Comparison of ENCODE assay signal across 11 mouse cellular contexts in the genomic region with DNA sequence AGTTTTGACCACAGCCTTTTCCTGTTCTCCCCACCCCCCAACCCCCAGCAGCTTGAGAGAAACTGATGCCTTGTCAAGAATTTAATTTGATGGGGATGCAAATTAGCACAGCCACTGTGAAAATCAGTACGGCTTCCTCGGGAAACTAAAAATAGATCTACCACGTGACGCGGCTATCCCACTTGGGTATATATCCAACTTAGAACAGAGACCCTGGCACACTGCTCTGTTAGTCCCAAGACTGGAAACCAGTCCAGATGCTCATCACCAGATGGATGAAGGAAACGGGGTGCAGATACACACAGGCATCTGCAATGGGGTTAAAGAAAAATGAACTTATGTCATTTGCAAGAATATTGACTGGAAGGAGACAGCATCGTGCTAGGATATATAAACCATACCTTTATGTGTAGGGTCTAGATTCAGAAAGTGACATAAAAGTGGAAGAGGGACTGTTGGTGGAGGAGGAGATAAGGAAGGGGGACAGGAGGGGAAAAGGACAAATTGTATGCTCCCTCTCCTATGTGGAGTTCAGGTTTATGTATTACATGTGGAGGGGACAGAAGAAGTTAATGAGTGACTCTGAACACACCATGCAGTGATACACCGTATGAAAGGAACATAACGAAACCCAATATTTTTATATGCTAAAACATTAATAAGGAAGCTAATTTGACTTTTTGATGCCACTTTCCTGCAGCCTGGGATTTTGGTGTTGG. TPM values are rescaled to one million over a fixed set of nuclear protein-coding genes. Genes with fewer than 3 reads are reported as not detected.
DNase-seq lines count a peak whose midpoint lies in the region; ATAC-seq and TF ChIP-seq lines count a peak whose summit lies in the region.
"Had no signal": no experiment of that assay in that cellular context is flagged by ENCODE, and none has a peak within 500 bp of the region (broad histone marks: within the 10 kb centered on the region; RNA-seq: fewer than 3 reads in every experiment).

No protein-coding gene starts in this region.

- no peak for TF ChIP-seq CTCF in brain, embryonic 14.5 days (IDR thresholded peaks at IDR 0.05; ENCODE audit: borderline replicate concordance, extremely low read depth, insufficient read depth, insufficient read length)
- no peak for TF ChIP-seq CTCF in liver, embryonic 14.5 days (IDR thresholded peaks at IDR 0.05; ENCODE audit: low read depth)

- H3K4me3 ChIP-seq in heart, embryonic 15.5 days: 0 out of 2 replicates have a peak overlapping the region, but pooled peaks have one; percentile 9
- no peak overlapping the region for H3K4me3 ChIP-seq in forebrain, embryonic 16.5 days (replicated peaks; ENCODE audit: low read length)
- H3K4me3 ChIP-seq in liver, embryonic 14.5 days (ENCODE audit: insufficient read depth in 1 of 2, low read depth in 2 of 2, low read length in 2 of 2): no peak overlapping the region
- H3K4me3 ChIP-seq: embryonic facial prominence, embryonic 13.5 days; midbrain, embryonic 13.5 days had no signal

- 45% methylated on average over 9 of the region's 9 CpGs for WGBS in heart, embryonic 15.5 days
- 48% methylated on average over 9 of the region's 9 CpGs for WGBS in forebrain, embryonic 16.5 days
- WGBS in liver, embryonic 14.5 days (ENCODE audit: insufficient replicate concordance): 54% methylated on average over 9 of the region's 9 CpGs

- no peak overlapping the region for H3K9ac ChIP-seq in heart, embryonic 15.5 days
- H3K9ac ChIP-seq in forebrain, embryonic 16.5 days (replicated peaks; ENCODE audit: low read depth, low read length): no peak overlapping the region
- no peak overlapping the region for H3K9ac ChIP-seq in liver, embryonic 14.5 days (replicated peaks)
- H3K9ac ChIP-seq: embryonic facial prominence, embryonic 13.5 days; midbrain, embryonic 13.5 days had no signal

- peak overlapping the region; percentile 47 for H3K4me2 ChIP-seq in heart, embryonic 15.5 days
- no peak overlapping the region for H3K4me2 ChIP-seq in forebrain, embryonic 16.5 days (ENCODE audit: low read length)
- H3K4me2 ChIP-seq in liver, embryonic 14.5 days (ENCODE audit: low read depth): peak overlapping the region; percentile 26; the same call in 1 of the 2 replicates
- H3K4me2 ChIP-seq: embryonic facial prominence, embryonic 13.5 days; midbrain, embryonic 13.5 days had no signal

- H3K4me1 ChIP-seq in heart, embryonic 15.5 days (replicated peaks): peaks cover 19% of the 10 kb centered on the region
- peaks cover 11% of the 10 kb centered on the region for H3K4me1 ChIP-seq in forebrain, embryonic 16.5 days (replicated peaks; ENCODE audit: control insufficient read depth, insufficient read depth, low read length)
- H3K4me1 ChIP-seq in liver, embryonic 14.5 days (replicated peaks; ENCODE audit: control insufficient read depth in 2 of 2, insufficient read depth in 2 of 2, low read length in 1 of 2): peaks cover 0 to 24% of the 10 kb centered on the region in 2 experiments; a peak in 2 of 4 replicates
- H3K4me1 ChIP-seq: midbrain, embryonic 13.5 days had no signal

- no peaks in the 10 kb centered on the region for H3K9me3 ChIP-seq in heart, embryonic 15.5 days (replicated peaks)
- no peaks in the 10 kb centered on the region for H3K9me3 ChIP-seq in forebrain, embryonic 16.5 days (ENCODE audit: control insufficient read depth, low read length)
- H3K9me3 ChIP-seq in liver, embryonic 14.5 days (ENCODE audit: control insufficient read depth, low read length): no peaks in the 10 kb centered on the region
- H3K9me3 ChIP-seq: embryonic facial prominence, embryonic 13.5 days; midbrain, embryonic 13.5 days had no signal

- peak overlapping the region; percentile 57 for H3K27ac ChIP-seq in heart, embryonic 15.5 days
- H3K27ac ChIP-seq in forebrain, embryonic 16.5 days (ENCODE audit: low read length): peak overlapping the region; percentile 27; the same call in 1 of the 2 replicates
- H3K27ac ChIP-seq in liver, embryonic 14.5 days: no peak overlapping the region
- H3K27ac ChIP-seq: embryonic facial prominence, embryonic 13.5 days; kidney, postnatal 0 days; midbrain, embryonic 13.5 days had no signal

- intact Hi-C loops in left cerebral cortex, postnatal 36 days (cut with DNase I): no loop called here

- no peak for DNase-seq in heart, adult 9 months (ENCODE audit: low spot score in 2 of 2)
- peak; percentile 78 for DNase-seq in brain, embryonic 14.5 days (ENCODE audit: low read depth)
- DNase-seq in liver, embryonic 14.5 days (ENCODE audit: low read depth in 3 of 3, low spot score in 3 of 3): no peak
- DNase-seq in testis, postnatal 14 days (ENCODE audit: low spot score): no peak
- DNase-seq in left cerebral cortex, postnatal 36 days (ENCODE audit: low spot score in 2 of 2): no peak
- DNase-seq: cerebellum, postnatal 10 days had no signal

- no peaks in the 10 kb centered on the region for H3K36me3 ChIP-seq in heart, embryonic 15.5 days
- no peaks in the 10 kb centered on the region for H3K36me3 ChIP-seq in forebrain, embryonic 16.5 days (ENCODE audit: control insufficient read depth, insufficient read depth)
- no peaks in the 10 kb centered on the region for H3K36me3 ChIP-seq in liver, embryonic 14.5 days (replicated peaks; ENCODE audit: control insufficient read depth, insufficient read depth, low read depth)
- H3K36me3 ChIP-seq: embryonic facial prominence, embryonic 13.5 days; midbrain, embryonic 13.5 days had no signal

- H3K27me3 ChIP-seq in heart, embryonic 15.5 days: no peaks in the 10 kb centered on the region
- H3K27me3 ChIP-seq in forebrain, embryonic 16.5 days (replicated peaks; ENCODE audit: control insufficient read depth, insufficient read depth, low read length): no peaks in the 10 kb centered on the region
- H3K27me3 ChIP-seq in liver, embryonic 14.5 days (ENCODE audit: control insufficient read depth, insufficient read depth, low read length): no peaks in the 10 kb centered on the region
- H3K27me3 ChIP-seq: embryonic facial prominence, embryonic 13.5 days; midbrain, embryonic 13.5 days had no signal

- no peak for ATAC-seq in heart, embryonic 15.5 days (replicated peaks; ENCODE audit: insufficient number of reproducible peaks, insufficient read depth, low FRiP score, low read depth)
- ATAC-seq in forebrain, embryonic 16.5 days: peak; percentile 59
- peak; percentile 75 for ATAC-seq in liver, embryonic 14.5 days (ENCODE audit: insufficient read depth)
- ATAC-seq: midbrain, embryonic 13.5 days had no signal

- TF ChIP-seq EP300 in liver, embryonic 14.5 days (IDR thresholded peaks at IDR 0.05; ENCODE audit: low read depth): no peak

- TF ChIP-seq POLR2A in brain, embryonic 14.5 days (IDR thresholded peaks at IDR 0.05; ENCODE audit: borderline replicate concordance, extremely low read depth, insufficient read depth, insufficient read length, poor library complexity, severe bottlenecking): no peak

RNA-seq across cellular contexts. Expression of a gene that starts 16.6 kb away (rescaled TPM):
- polyA plus RNA-seq in heart, embryonic 15.5 days (2015; fragmentation: Nextera tagmentation; extraction: Ambion mirVana): 3.7 and 4.0 TPM in 2 replicates
- polyA plus RNA-seq in brain, embryonic 14.5 days (2012; rRNA removed): 2.8 and 4.3 TPM in 2 replicates
- 1.9 and 3.5 TPM in 2 replicates for polyA plus RNA-seq in forebrain, embryonic 16.5 days (2015; fragmentation: Nextera tagmentation; extraction: Ambion mirVana)
- 3.0 and 3.4 TPM in 2 replicates for polyA plus RNA-seq in liver, embryonic 14.5 days (2012; rRNA removed)
- 3.8 and 4.1 TPM in 2 replicates for polyA plus RNA-seq in liver, embryonic 14.5 days (2014; fragmentation: Nextera tagmentation; extraction: Ambion mirVana)
- 10 to 100 TPM; 14.0 to 15.6 TPM for total RNA-seq in left cerebral cortex, postnatal 36 days (2021)

RNA-seq across cellular contexts. Expression of a gene that starts 56.3 kb away (rescaled TPM):
- polyA plus RNA-seq in heart, embryonic 15.5 days (2015; fragmentation: Nextera tagmentation; extraction: Ambion mirVana): 426 and 427 TPM in 2 replicates
- polyA plus RNA-seq in brain, embryonic 14.5 days (2012; rRNA removed): 281 and 315 TPM in 2 replicates
- polyA plus RNA-seq in forebrain, embryonic 16.5 days (2015; fragmentation: Nextera tagmentation; extraction: Ambion mirVana): 521 and 535 TPM in 2 replicates
- 30.1 and 43.9 TPM in 2 replicates for polyA plus RNA-seq in liver, embryonic 14.5 days (2012; rRNA removed)
- polyA plus RNA-seq in liver, embryonic 14.5 days (2014; fragmentation: Nextera tagmentation; extraction: Ambion mirVana): 115 and 128 TPM in 2 replicates
- total RNA-seq in left cerebral cortex, postnatal 36 days (2021): 100 to 1,000 TPM; 563 to 569 TPM
